Comparison of ENCODE assay signal across 9 mouse cellular contexts in genomic region chr14:108910449-108911137, GRCm38 (mm10). TPM values are rescaled to one million over a fixed set of nuclear protein-coding genes. Genes with fewer than 3 reads are reported as not detected.
A peak's percentile ranks its signal among the peaks of the same experiment; 100 is the strongest.
DNase-seq lines count a peak whose midpoint lies in the region; ATAC-seq and TF ChIP-seq lines count a peak whose summit lies in the region.
"Had no signal": no experiment of that assay in that cellular context is flagged by ENCODE, and none has a peak within 500 bp of the region (broad histone marks: within the 10 kb centered on the region; RNA-seq: fewer than 3 reads in every experiment).

No protein-coding gene starts in this region.

- TF ChIP-seq POLR2A in bone marrow macrophage, adult 2 months (IDR thresholded peaks at IDR 0.05; ENCODE audit: borderline replicate concordance, low read depth, low read length), result no peak

- TF ChIP-seq CTCF in bone marrow macrophage, adult 2 months (IDR thresholded peaks at IDR 0.05; ENCODE audit: low read depth, low read length), result no peak

- 3% methylated on average over 19 of the region's 19 CpGs for WGBS in heart, embryonic 10.5 days
- WGBS in forebrain, embryonic 13.5 days, result 2% methylated on average over 19 of the region's 19 CpGs
- 2% methylated on average over 19 of the region's 19 CpGs for WGBS in neural tube, embryonic 12.5 days

- no peak overlapping the region for H3K27ac ChIP-seq in heart, embryonic 10.5 days
- no peak overlapping the region for H3K27ac ChIP-seq in bone marrow macrophage, adult 2 months (ENCODE audit: insufficient read depth, low read depth, low read length)
- no peak overlapping the region for H3K27ac ChIP-seq in forebrain, embryonic 13.5 days
- peak overlapping the region; percentile 43; the same call in 1 of the 2 replicates for H3K27ac ChIP-seq in neural tube, embryonic 12.5 days

- H3K4me1 ChIP-seq in heart, embryonic 10.5 days, result peaks cover 12% of the 10 kb centered on the region; the same call in 1 of the 2 replicates
- H3K4me1 ChIP-seq in bone marrow macrophage, adult 2 months (ENCODE audit: control insufficient read depth, insufficient read depth, low read length), result no peaks in the 10 kb centered on the region; the same call in 1 of the 2 replicates
- peaks cover 35% of the 10 kb centered on the region for H3K4me1 ChIP-seq in forebrain, embryonic 13.5 days
- H3K4me1 ChIP-seq in neural tube, embryonic 12.5 days, result peaks cover 16% of the 10 kb centered on the region

- DNase-seq in heart, embryonic 10.5 days (ENCODE audit: low spot score), result no peak
- no peak for DNase-seq in heart, postnatal 25 days (ENCODE audit: low spot score)
- peak; percentile 35 for DNase-seq in kidney, postnatal 14 days
- no peak for DNase-seq in natural killer cell, adult 2 months (ENCODE audit: low spot score in 2 of 2)

- peak overlapping the region; percentile 79 for H3K9ac ChIP-seq in forebrain, embryonic 13.5 days
- peak overlapping the region; percentile 74 for H3K9ac ChIP-seq in neural tube, embryonic 12.5 days

- peaks cover 43% of the 10 kb centered on the region for H3K27me3 ChIP-seq in heart, embryonic 10.5 days (ENCODE audit: insufficient read depth, poor library complexity, severe bottlenecking)
- no peaks in the 10 kb centered on the region for H3K27me3 ChIP-seq in forebrain, embryonic 13.5 days
- H3K27me3 ChIP-seq in neural tube, embryonic 12.5 days (replicated peaks), result 0 out of 2 replicates have a peak, but pooled peaks cover 2% of the 10 kb centered on the region

- intact Hi-C loops in heart, postnatal 25 days (cut with DNase I), result no loop called here

- 0 out of 2 replicates have a peak, but pooled peaks have one; percentile 11 for ATAC-seq in forebrain, embryonic 13.5 days
- ATAC-seq in neural tube, embryonic 12.5 days (ENCODE audit: low FRiP score, low read depth), result 0 out of 2 replicates have a peak, but pooled peaks have one; percentile 1
- ATAC-seq in CD4-positive, CD25-positive, alpha-beta regulatory T cell, adult 4 months, result no peak

- no peaks in the 10 kb centered on the region for H3K36me3 ChIP-seq in heart, embryonic 10.5 days
- no peaks in the 10 kb centered on the region for H3K36me3 ChIP-seq in forebrain, embryonic 13.5 days (ENCODE audit: poor library complexity, severe bottlenecking)
- no peaks in the 10 kb centered on the region for H3K36me3 ChIP-seq in neural tube, embryonic 12.5 days

- peak overlapping the region; percentile 89 for H3K4me2 ChIP-seq in forebrain, embryonic 13.5 days
- H3K4me2 ChIP-seq in neural tube, embryonic 12.5 days (replicated peaks), result peak overlapping the region; percentile 79

- H3K4me3 ChIP-seq in heart, embryonic 10.5 days, result peak overlapping the region; percentile 55
- peak overlapping the region; percentile 40; the same call in 1 of the 2 replicates for H3K4me3 ChIP-seq in bone marrow macrophage, adult 2 months (ENCODE audit: insufficient read depth, low read length)
- H3K4me3 ChIP-seq in forebrain, embryonic 13.5 days, result peak overlapping the region; percentile 74
- H3K4me3 ChIP-seq in neural tube, embryonic 12.5 days, result peak overlapping the region; percentile 52
- H3K4me3 ChIP-seq: erythroblast, embryonic 14.5 days had no signal

- H3K9me3 ChIP-seq in heart, embryonic 10.5 days, result no peaks in the 10 kb centered on the region
- no peaks in the 10 kb centered on the region for H3K9me3 ChIP-seq in forebrain, embryonic 13.5 days (replicated peaks)
- no peaks in the 10 kb centered on the region for H3K9me3 ChIP-seq in neural tube, embryonic 12.5 days

RNA-seq across cellular contexts. Expression of gene Slitrk1, which starts 3.4 kb away (rescaled TPM):
- polyA plus RNA-seq in heart, embryonic 10.5 days (2016; fragmentation: Nextera tagmentation; extraction: Ambion mirVana), result 0.06 TPM in 1 of 2 replicates, not detected in the other
- total RNA-seq in heart, postnatal 25 days (2021), result not detected
- polyA plus RNA-seq in bone marrow macrophage, adult 2 months (2012; ENCODE audit: insufficient read depth, insufficient read length, missing spikeins), result not detected in 2 replicates
- 14.0 and 14.5 TPM in 2 replicates for polyA plus RNA-seq in forebrain, embryonic 13.5 days (2015; fragmentation: Nextera tagmentation; extraction: Ambion mirVana)
- polyA plus RNA-seq in neural tube, embryonic 12.5 days (2016; fragmentation: Nextera tagmentation; extraction: Ambion mirVana), result 21.2 and 22.7 TPM in 2 replicates
- polyA plus RNA-seq in CD4-positive, CD25-positive, alpha-beta regulatory T cell, adult 4 months (2017; shearing (Covaris generic)), result not detected
- polyA plus RNA-seq: erythroblast, embryonic 14.5 days had no signal

Comparison
In these comparisons a context has a peak if more than half of its experiments do, and no peak if none do; other contexts are left out.
1. RNA of gene Slitrk1, which starts 3.4 kb away (polyA plus RNA-seq): 21.2 to 22.7 TPM in neural tube, embryonic 12.5 days and 14.0 to 14.5 TPM in forebrain, embryonic 13.5 days; 0.06 TPM in heart, embryonic 10.5 days, not detected in bone marrow macrophage, adult 2 months and not detected in CD4-positive, CD25-positive, alpha-beta regulatory T cell, adult 4 months; every median in the first group is over 10 times any median in the second.
2. Peak in every context shown above with its lines, with median percentiles within 50 percentile points of each other: H3K4me3 ChIP-seq.